In genomic region chr8:71672168-71672735, GRCm38 (mm10) we compare ENCODE assay signal across 7 mouse cellular contexts. TPM values are rescaled to one million over a fixed set of nuclear protein-coding genes. Genes with fewer than 3 reads are reported as not detected.
DNase-seq lines count a peak whose midpoint lies in the region; ATAC-seq and TF ChIP-seq lines count a peak whose summit lies in the region.

No protein-coding gene starts in this region.

- peak overlapping the region; percentile 98 for H3K27ac ChIP-seq in layer of hippocampus, adult 2 months
- H3K27ac ChIP-seq in forebrain, embryonic 10.5 days = peak overlapping the region; percentile 82; the same call in 1 of the 2 replicates
- H3K27ac ChIP-seq in limb, embryonic 11.5 days (replicated peaks; ENCODE audit: low read depth, low read length) = no peak overlapping the region
- peak overlapping the region; percentile 92 for H3K27ac ChIP-seq in neural tube, embryonic 15.5 days (replicated peaks)

- H3K9me3 ChIP-seq in forebrain, embryonic 10.5 days = no peaks in the 10 kb centered on the region
- no peaks in the 10 kb centered on the region for H3K9me3 ChIP-seq in limb, embryonic 11.5 days (ENCODE audit: control insufficient read depth, low read length)
- H3K9me3 ChIP-seq in neural tube, embryonic 15.5 days (replicated peaks) = no peaks in the 10 kb centered on the region

- WGBS in forebrain, embryonic 10.5 days = 69% methylated on average over 6 of the region's 6 CpGs
- WGBS in limb, embryonic 11.5 days = 56% methylated on average over 6 of the region's 6 CpGs
- 62% methylated on average over 6 of the region's 6 CpGs for WGBS in neural tube, embryonic 15.5 days

- peak overlapping the region; percentile 87 for H3K4me3 ChIP-seq in layer of hippocampus, adult 2 months
- peak overlapping the region; percentile 63 for H3K4me3 ChIP-seq in forebrain, embryonic 10.5 days
- no peak overlapping the region for H3K4me3 ChIP-seq in limb, embryonic 11.5 days (ENCODE audit: low read depth, low read length)
- H3K4me3 ChIP-seq in neural tube, embryonic 15.5 days (replicated peaks) = peak overlapping the region; percentile 81

- H3K36me3 ChIP-seq in forebrain, embryonic 10.5 days (replicated peaks) = no peaks in the 10 kb centered on the region
- no peaks in the 10 kb centered on the region for H3K36me3 ChIP-seq in limb, embryonic 11.5 days (ENCODE audit: control insufficient read depth, insufficient read depth, low read length)
- H3K36me3 ChIP-seq in neural tube, embryonic 15.5 days = no peaks in the 10 kb centered on the region

- TF ChIP-seq CTCF in layer of hippocampus, adult 2 months (conservative IDR thresholded peaks at IDR 0.05) = no peak

- DNase-seq in layer of hippocampus, adult 2 months (ENCODE audit: low spot score in 2 of 2) = no peak
- no peak for DNase-seq in layer of hippocampus, adult 8-10 months (ENCODE audit: low spot score in 2 of 2)
- DNase-seq in forebrain, embryonic 10.5 days (ENCODE audit: extremely low spot score, low spot score) = no peak
- DNase-seq in limb, embryonic 11.5 days (ENCODE audit: low spot score) = no peak
- DNase-seq in urinary bladder, postnatal 14 days (ENCODE audit: low spot score) = no peak
- DNase-seq in testis, postnatal 10 days (ENCODE audit: low spot score) = no peak

- peaks cover 56% of the 10 kb centered on the region for H3K4me1 ChIP-seq in forebrain, embryonic 10.5 days
- H3K4me1 ChIP-seq in limb, embryonic 11.5 days (ENCODE audit: control insufficient read depth, insufficient read depth, low read length) = peaks cover 18% of the 10 kb centered on the region
- H3K4me1 ChIP-seq in neural tube, embryonic 15.5 days = peaks cover 49% of the 10 kb centered on the region

- peak overlapping the region; percentile 90 for H3K4me2 ChIP-seq in limb, embryonic 11.5 days (ENCODE audit: low read depth, severe bottlenecking)
- H3K4me2 ChIP-seq in neural tube, embryonic 15.5 days = peak overlapping the region; percentile 67

- no peak overlapping the region for H3K9ac ChIP-seq in limb, embryonic 11.5 days (ENCODE audit: low read length)
- H3K9ac ChIP-seq in neural tube, embryonic 15.5 days (replicated peaks) = peak overlapping the region; percentile 24

- no peak for ATAC-seq in limb, embryonic 11.5 days (ENCODE audit: insufficient number of reproducible peaks, low FRiP score, low TSS enrichment, low read depth)
- no peak for ATAC-seq in neural tube, embryonic 15.5 days (ENCODE audit: low FRiP score)

- H3K27me3 ChIP-seq in forebrain, embryonic 10.5 days (ENCODE audit: poor library complexity, severe bottlenecking) = peaks cover 91% of the 10 kb centered on the region
- H3K27me3 ChIP-seq in limb, embryonic 11.5 days (ENCODE audit: control insufficient read depth, insufficient read depth, low read length) = peaks cover 23% of the 10 kb centered on the region
- H3K27me3 ChIP-seq in neural tube, embryonic 15.5 days (replicated peaks) = peaks cover 15% of the 10 kb centered on the region

RNA-seq across cellular contexts. Expression of gene Unc13a, which starts 0.7 kb away (rescaled TPM):
- 100 to 1,000 TPM; 263 to 264 TPM for total RNA-seq in layer of hippocampus, adult 2 months (2021)
- 100 to 1,000 TPM; 219 to 265 (median 239) TPM for total RNA-seq in layer of hippocampus, adult 8-10 months (2022)
- polyA plus RNA-seq in forebrain, embryonic 10.5 days (2016; fragmentation: Nextera tagmentation; extraction: Ambion mirVana) = 2.9 and 3.3 TPM in 2 replicates
- 0.50 and 0.59 TPM in 2 replicates for polyA plus RNA-seq in limb, embryonic 11.5 days (2014; fragmentation: Nextera tagmentation; extraction: Ambion mirVana)
- polyA plus RNA-seq in neural tube, embryonic 15.5 days (2015; fragmentation: Nextera tagmentation; extraction: Ambion mirVana) = 18.1 and 22.2 TPM in 2 replicates

RNA-seq across cellular contexts. Expression of gene Jak3, which starts 3.8 kb away (rescaled TPM):
- 1 to 10 TPM; 5.3 TPM for total RNA-seq in layer of hippocampus, adult 2 months (2021)
- total RNA-seq in layer of hippocampus, adult 8-10 months (2022) = 10 to 100 TPM in 1 of 4 experiments, 1 to 10 TPM in 3; 4.6 to 10.5 (median 7.9) TPM
- polyA plus RNA-seq in forebrain, embryonic 10.5 days (2016; fragmentation: Nextera tagmentation; extraction: Ambion mirVana) = 2.5 and 3.0 TPM in 2 replicates
- polyA plus RNA-seq in limb, embryonic 11.5 days (2014; fragmentation: Nextera tagmentation; extraction: Ambion mirVana) = 1.4 and 2.5 TPM in 2 replicates
- polyA plus RNA-seq in neural tube, embryonic 15.5 days (2015; fragmentation: Nextera tagmentation; extraction: Ambion mirVana) = 7.4 and 11.5 TPM in 2 replicates

RNA-seq across cellular contexts. Expression of gene Insl3, which starts 16.8 kb away (rescaled TPM):
- total RNA-seq in layer of hippocampus, adult 2 months (2021) = 1 to 10 TPM in 1 of 2 experiments, not detected in 1; 2.1 TPM
- 1 to 10 TPM; 2.1 to 6.9 (median 2.6) TPM for total RNA-seq in layer of hippocampus, adult 8-10 months (2022)
- 0.26 TPM in 1 of 2 replicates, not detected in the other for polyA plus RNA-seq in forebrain, embryonic 10.5 days (2016; fragmentation: Nextera tagmentation; extraction: Ambion mirVana)
- polyA plus RNA-seq in limb, embryonic 11.5 days (2014; fragmentation: Nextera tagmentation; extraction: Ambion mirVana) = not detected in 2 replicates
- polyA plus RNA-seq in neural tube, embryonic 15.5 days (2015; fragmentation: Nextera tagmentation; extraction: Ambion mirVana) = 1.4 and 2.8 TPM in 2 replicates

RNA-seq across cellular contexts. Expression of gene B3gnt3, which starts 29.3 kb away (rescaled TPM):
- under 1 TPM; 0.72 to 0.81 TPM for total RNA-seq in layer of hippocampus, adult 2 months (2021)
- total RNA-seq in layer of hippocampus, adult 8-10 months (2022) = under 1 TPM; 0.47 to 0.93 (median 0.56) TPM
- 0.41 and 0.69 TPM in 2 replicates for polyA plus RNA-seq in forebrain, embryonic 10.5 days (2016; fragmentation: Nextera tagmentation; extraction: Ambion mirVana)
- 0.35 and 0.61 TPM in 2 replicates for polyA plus RNA-seq in limb, embryonic 11.5 days (2014; fragmentation: Nextera tagmentation; extraction: Ambion mirVana)
- 0.56 and 1.3 TPM in 2 replicates for polyA plus RNA-seq in neural tube, embryonic 15.5 days (2015; fragmentation: Nextera tagmentation; extraction: Ambion mirVana)

RNA-seq across cellular contexts. Expression of gene Fcho1, which starts 53.3 kb away (rescaled TPM):
- total RNA-seq in layer of hippocampus, adult 2 months (2021) = 100 to 1,000 TPM; 101 to 112 TPM
- total RNA-seq in layer of hippocampus, adult 8-10 months (2022) = 100 to 1,000 TPM in 3 of 4 experiments, 10 to 100 TPM in 1; 92.1 to 120 (median 112) TPM
- 12.6 and 13.2 TPM in 2 replicates for polyA plus RNA-seq in forebrain, embryonic 10.5 days (2016; fragmentation: Nextera tagmentation; extraction: Ambion mirVana)
- 2.7 and 3.4 TPM in 2 replicates for polyA plus RNA-seq in limb, embryonic 11.5 days (2014; fragmentation: Nextera tagmentation; extraction: Ambion mirVana)
- polyA plus RNA-seq in neural tube, embryonic 15.5 days (2015; fragmentation: Nextera tagmentation; extraction: Ambion mirVana) = 81.2 and 85.0 TPM in 2 replicates
